Mouse (Mus musculus): ENCODE measurements around the gene Tsfm. TPM values are rescaled to one million over a fixed set of nuclear protein-coding genes. Genes with fewer than 3 reads are reported as not detected.
"Not testable (repeated sequence)": the region's sequence is repeated elsewhere in the genome, so short reads cannot be mapped to it uniquely, and the experiment has no call there.

The Tsfm gene
- polyA plus RNA-seq, 1 experiment = not detected

DNA sequence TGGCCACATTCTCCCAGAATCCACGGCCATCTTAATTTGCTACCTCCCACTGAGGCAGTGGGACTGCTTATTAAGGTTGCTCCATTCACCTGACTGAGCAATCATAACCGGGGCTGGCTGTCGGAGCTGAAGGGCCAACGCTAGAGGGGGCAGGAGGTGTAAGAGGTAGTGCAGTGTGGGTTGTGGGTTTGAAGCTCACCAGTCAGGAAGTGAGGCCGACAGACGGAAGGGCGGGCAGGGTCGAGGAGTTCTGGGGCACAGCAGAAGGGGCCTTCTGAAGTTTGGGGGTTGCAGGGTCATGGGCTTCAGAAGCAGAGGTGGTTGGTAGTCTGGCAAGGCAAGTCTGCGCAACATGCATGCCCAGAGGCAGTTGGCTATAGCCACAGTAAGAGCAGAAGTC lies 44.4 kb upstream of the Tsfm start, which contains the start of gene Agap2:
TSS of gene Agap2 (plus strand) at position 205 of the 400 bp plus-strand sequence.
- 70% methylated on average over 9 of the region's 9 CpGs for WGBS
- H3K4me3 ChIP-seq (ENCODE audit: insufficient read depth, low read depth, low read length) = peak within 1 kb of the TSS; percentile 12
- H3K27ac ChIP-seq (ENCODE audit: insufficient read depth, low read depth, low read length) = peak within 1 kb of the TSS; percentile 48
- H3K4me1 ChIP-seq (ENCODE audit: control insufficient read depth, insufficient read depth, low read length) = peaks cover 29% of the 10 kb centered on the region
- TF ChIP-seq POLR2A (IDR thresholded peaks at IDR 0.05; ENCODE audit: insufficient read depth, low read depth, low read length) (no peak), CTCF (IDR thresholded peaks at IDR 0.05; ENCODE audit: insufficient read depth, low read depth, low read length) (no peak)

DNA sequence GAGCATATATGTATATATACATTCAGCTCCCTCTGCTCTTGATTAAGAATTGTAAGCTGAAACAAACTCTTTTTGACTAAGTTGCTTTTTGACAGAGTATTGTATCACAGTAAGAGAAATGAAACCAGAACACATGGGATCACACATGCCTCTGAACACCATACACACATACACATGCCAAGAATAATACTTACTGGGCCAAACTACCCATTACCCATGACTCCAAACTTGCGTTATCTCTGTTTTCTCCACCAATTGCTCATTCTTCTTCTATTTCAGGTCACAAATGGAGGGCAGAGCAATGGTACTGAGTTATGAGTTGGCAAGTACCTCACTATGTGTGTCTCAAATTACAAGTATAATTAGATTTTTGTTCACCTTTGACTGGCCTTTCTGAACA lies 43.3 kb upstream of the Tsfm start:
- TF ChIP-seq POLR2A (IDR thresholded peaks at IDR 0.05; ENCODE audit: insufficient read depth, low read depth, low read length) (no peak), CTCF (IDR thresholded peaks at IDR 0.05; ENCODE audit: insufficient read depth, low read depth, low read length) (no peak)
- peaks cover 34% of the 10 kb centered on the region for H3K4me1 ChIP-seq (ENCODE audit: control insufficient read depth, insufficient read depth, low read length)
- H3K27ac ChIP-seq (ENCODE audit: insufficient read depth, low read depth, low read length) = no peak overlapping the region
- 84% methylated on average over 1 of the region's 1 CpGs for WGBS
- no peak overlapping the region for H3K4me3 ChIP-seq (ENCODE audit: insufficient read depth, low read depth, low read length)

DNA sequence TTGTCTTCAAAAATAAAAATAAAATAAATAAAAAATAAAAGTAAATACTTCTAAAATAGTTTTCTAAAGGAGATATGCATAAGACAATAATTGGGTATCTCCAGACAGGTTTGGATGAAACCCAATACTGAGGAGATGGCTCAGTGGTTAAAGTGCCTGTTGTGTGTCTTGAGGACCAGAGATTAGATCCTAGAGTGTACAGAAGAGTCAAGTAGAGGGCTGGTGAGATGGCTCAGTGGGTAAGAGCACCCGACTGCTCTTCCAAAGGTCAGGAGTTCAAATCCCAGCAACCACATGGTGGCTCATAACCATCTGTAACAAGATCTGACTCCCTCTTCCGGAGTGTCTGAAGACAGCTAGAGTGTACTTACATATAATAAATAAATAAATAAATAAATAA lies 42.3 kb upstream of the Tsfm start:
- H3K27ac ChIP-seq (ENCODE audit: insufficient read depth, low read depth, low read length); H3K4me3 ChIP-seq (ENCODE audit: insufficient read depth, low read depth, low read length): not testable (repeated sequence)
- 80% methylated on average over 2 of the region's 2 CpGs for WGBS
- peaks cover 30% of the 10 kb centered on the region for H3K4me1 ChIP-seq (ENCODE audit: control insufficient read depth, insufficient read depth, low read length)

DNA sequence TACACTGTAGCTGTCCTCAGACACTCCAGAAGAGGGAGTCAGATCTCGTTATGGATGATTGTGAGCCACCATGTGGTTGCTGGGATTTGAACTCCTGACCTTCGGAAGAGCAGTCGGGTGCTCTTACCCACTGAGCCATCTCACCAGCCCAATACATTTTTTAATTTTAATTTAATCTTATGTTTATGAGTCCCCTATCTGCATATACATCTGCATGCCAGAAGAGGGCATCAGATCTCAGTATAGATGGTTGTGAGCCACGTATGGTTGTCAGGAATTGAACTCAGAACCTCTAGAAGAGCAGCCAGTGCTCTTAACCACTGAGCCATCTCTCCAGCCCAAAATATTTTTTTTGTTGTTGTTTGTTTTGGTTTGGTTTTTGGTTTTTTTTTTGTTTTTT lies 41.6 kb upstream of the Tsfm start:
- H3K27ac ChIP-seq (ENCODE audit: insufficient read depth, low read depth, low read length); H3K4me3 ChIP-seq (ENCODE audit: insufficient read depth, low read depth, low read length): not testable (repeated sequence)
- WGBS = 67% methylated on average over 4 of the region's 4 CpGs
- H3K4me1 ChIP-seq (ENCODE audit: control insufficient read depth, insufficient read depth, low read length) = peaks cover 24% of the 10 kb centered on the region

DNA sequence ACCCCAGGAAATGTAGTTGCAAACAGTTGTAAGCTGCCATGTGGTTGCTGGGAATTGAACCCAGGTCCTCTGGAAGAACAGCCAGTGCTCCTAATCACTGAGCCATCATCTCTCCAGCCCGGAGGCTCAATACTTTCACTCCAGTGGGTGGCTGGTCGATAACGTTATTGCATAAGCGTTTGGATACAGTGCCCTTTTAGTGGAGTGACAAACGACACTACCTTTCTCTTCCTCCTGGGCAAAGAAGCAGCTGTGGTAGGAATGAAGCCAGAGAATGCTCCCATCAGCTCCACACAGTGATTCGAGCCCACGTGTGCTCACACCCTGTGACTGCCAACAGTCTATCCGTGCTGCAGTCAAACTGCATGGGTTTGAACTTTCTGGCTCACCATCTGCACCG lies 40.6 kb upstream of the Tsfm start:
- TF ChIP-seq POLR2A (IDR thresholded peaks at IDR 0.05; ENCODE audit: insufficient read depth, low read depth, low read length) (no peak), CTCF (IDR thresholded peaks at IDR 0.05; ENCODE audit: insufficient read depth, low read depth, low read length) (no peak)
- WGBS = 54% methylated on average over 9 of the region's 9 CpGs
- H3K27ac ChIP-seq (ENCODE audit: insufficient read depth, low read depth, low read length) = no peak overlapping the region

DNA sequence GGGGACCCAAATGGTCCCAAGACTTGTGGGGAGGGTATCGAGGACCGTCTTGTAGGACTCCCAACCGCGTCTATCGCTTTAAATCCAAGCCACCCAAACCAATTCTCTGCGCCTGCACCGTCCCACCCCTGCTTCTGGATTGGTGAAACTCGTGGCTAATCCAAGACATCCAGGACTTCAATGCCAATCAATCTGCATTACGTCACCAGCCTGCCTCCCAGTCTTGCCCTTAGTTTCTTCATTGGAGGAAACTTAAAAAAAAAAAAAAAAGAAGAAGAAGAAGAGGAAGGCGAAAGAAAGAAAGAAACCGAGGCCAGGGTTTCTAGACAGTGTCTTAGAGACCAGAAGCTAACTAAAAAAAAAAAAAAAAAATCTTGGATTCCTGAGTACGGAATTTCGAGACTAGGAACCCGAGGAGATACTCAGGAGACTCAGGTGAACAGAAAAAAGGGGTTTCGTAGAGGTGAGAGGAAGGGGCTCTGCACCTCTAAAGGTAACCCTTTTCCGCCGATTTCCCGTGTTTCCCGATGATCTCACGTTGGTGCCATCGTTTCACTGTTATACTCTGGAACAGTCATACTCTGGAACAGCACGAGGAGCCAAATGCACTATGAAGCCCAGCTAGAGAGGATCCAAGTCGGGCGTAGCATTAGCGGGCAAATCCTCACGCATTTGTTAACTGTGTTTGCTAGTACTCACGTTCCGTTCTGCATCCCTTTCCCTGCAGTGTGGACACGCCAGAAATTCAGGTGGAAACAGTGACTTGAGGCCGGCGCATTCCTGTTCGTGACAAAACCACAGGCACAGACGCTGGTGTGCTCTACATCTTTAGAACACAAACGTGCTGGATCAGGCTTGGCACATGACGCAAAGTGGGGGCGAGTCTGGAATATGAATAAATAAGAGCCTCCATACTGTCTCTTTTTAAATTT lies 39.8 kb upstream of the Tsfm start, which contains the start of gene Tspan31:
TSS of gene Tspan31 (minus strand) at position 75 of the 932 bp plus-strand sequence.
- TF ChIP-seq CTCF (IDR thresholded peaks at IDR 0.05; ENCODE audit: insufficient read depth, low read depth, low read length) = no peak
- TF ChIP-seq POLR2A (IDR thresholded peaks at IDR 0.05; ENCODE audit: insufficient read depth, low read depth, low read length) = peak; percentile 64; the same call in 1 of the 2 replicates
- WGBS = under 1% methylated on average over 36 of the region's 36 CpGs
- Histone ChIP-seq H3K4me3 (ENCODE audit: insufficient read depth, low read depth, low read length) (peak within 1 kb of the TSS; percentile 64), H3K27ac (ENCODE audit: insufficient read depth, low read depth, low read length) (peak within 1 kb of the TSS; percentile 81), H3K4me1 (ENCODE audit: control insufficient read depth, insufficient read depth, low read length) (peaks cover 14% of the 10 kb centered on the region)

More for the DNA sequence above, 40.6 kb upstream of the Tsfm start:
- H3K4me3 ChIP-seq (ENCODE audit: insufficient read depth, low read depth, low read length) = no peak overlapping the region
- H3K4me1 ChIP-seq (ENCODE audit: control insufficient read depth, insufficient read depth, low read length) = peaks cover 21% of the 10 kb centered on the region

DNA sequence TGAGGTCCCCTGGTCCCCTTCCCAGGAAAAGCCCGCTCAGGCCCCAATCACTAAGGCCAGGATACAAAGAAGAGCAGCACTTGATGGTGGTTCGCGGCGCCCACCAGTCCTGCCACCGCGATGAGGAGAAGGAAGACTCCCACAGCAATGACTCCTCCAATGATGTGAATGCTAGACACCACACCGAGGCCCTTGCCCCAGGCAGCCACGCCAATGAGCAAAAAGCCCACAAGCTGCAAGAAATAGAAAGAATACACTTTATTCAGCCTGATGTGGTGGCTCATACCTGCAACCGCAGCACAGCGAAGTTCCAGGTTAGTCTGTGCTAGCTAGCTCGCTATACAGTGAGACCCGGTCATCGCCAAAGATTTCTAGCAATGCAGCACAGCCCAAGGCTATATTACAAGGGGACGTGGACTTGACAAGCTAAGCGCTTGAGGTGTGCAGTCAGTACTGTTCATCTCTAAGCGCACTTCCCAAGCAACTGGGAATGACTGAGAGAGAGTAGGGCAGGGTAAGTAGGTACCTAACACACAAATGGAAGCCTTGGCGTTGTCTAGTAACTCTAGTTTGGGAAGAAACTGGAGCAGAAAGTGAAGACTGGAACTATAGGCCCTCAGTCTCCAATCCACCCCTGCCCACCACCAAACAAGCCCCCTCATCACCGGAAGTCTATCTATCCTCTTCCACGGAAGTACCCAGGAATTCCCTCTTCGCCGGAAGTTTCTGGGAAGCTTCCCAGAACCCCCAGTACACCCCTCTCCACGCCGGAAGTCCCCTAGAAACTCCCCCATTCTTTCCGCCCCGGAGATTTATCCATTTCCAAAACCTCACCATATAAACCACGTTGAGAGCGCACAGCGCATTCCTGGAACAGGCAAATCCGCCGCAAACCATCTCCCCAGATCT lies 38.9 kb upstream of the Tsfm start:
- Histone ChIP-seq H3K27ac (ENCODE audit: insufficient read depth, low read depth, low read length) (peak overlapping the region; percentile 76), H3K4me1 (ENCODE audit: control insufficient read depth, insufficient read depth, low read length) (peaks cover 10% of the 10 kb centered on the region), H3K4me3 (ENCODE audit: insufficient read depth, low read depth, low read length) (peak overlapping the region; percentile 64)
- TF ChIP-seq CTCF (IDR thresholded peaks at IDR 0.05; ENCODE audit: insufficient read depth, low read depth, low read length) (0 out of 2 replicates have a peak, but pooled peaks have one; percentile 14), POLR2A (IDR thresholded peaks at IDR 0.05; ENCODE audit: insufficient read depth, low read depth, low read length) (no peak; the same call in 1 of the 2 replicates)
- 3% methylated on average over 30 of the region's 30 CpGs for WGBS

DNA sequence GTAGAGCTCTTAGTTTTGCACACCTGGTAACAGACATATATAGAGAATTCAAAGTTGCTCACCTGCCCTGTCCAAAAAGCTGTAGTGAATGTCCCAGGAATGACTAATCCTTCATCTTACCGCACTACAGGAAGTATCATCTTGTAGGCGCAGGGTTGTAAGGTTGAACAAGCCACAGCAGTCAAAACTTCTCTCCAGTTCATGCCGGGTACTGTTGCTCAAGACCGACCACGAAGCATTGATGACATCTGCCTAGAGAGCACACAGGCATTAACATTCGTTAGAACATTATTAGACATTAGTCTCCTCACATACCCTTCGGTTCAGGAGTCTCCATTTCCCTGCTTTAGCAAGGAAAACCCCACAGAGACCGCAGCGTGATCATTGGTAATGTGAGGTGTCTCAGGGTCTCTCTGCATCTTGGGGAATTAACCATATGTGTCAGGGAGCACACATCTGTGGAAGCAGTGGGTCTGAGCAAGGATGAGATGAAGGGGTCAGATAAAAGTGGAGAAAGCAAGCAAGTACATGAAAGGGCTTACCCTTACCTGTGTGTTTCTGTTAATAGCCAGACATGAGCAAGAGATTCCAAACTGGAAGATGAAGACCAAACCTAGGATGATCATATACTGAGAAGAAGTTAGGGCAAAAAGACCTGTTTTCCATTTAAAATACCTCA lies 37.9 kb upstream of the Tsfm start:
- H3K4me1 ChIP-seq (ENCODE audit: control insufficient read depth, insufficient read depth, low read length) = peaks cover 14% of the 10 kb centered on the region
- no peak for TF ChIP-seq CTCF (IDR thresholded peaks at IDR 0.05; ENCODE audit: insufficient read depth, low read depth, low read length)
- TF ChIP-seq POLR2A (IDR thresholded peaks at IDR 0.05; ENCODE audit: insufficient read depth, low read depth, low read length) = no peak
- no peak overlapping the region for H3K27ac ChIP-seq (ENCODE audit: insufficient read depth, low read depth, low read length)
- no peak overlapping the region for H3K4me3 ChIP-seq (ENCODE audit: insufficient read depth, low read depth, low read length)
- 70% methylated on average over 9 of the region's 9 CpGs for WGBS

Data from olfactory bulb, adult 2 months (tissue).